Mouse (Mus musculus): Measurements from ENCODE around the gene H2-Q1.
"Not testable (repeated sequence)": the region's sequence is repeated elsewhere in the genome, so short reads cannot be mapped to it uniquely, and the experiment has no call there.

H2-Q1 gene

DNA sequence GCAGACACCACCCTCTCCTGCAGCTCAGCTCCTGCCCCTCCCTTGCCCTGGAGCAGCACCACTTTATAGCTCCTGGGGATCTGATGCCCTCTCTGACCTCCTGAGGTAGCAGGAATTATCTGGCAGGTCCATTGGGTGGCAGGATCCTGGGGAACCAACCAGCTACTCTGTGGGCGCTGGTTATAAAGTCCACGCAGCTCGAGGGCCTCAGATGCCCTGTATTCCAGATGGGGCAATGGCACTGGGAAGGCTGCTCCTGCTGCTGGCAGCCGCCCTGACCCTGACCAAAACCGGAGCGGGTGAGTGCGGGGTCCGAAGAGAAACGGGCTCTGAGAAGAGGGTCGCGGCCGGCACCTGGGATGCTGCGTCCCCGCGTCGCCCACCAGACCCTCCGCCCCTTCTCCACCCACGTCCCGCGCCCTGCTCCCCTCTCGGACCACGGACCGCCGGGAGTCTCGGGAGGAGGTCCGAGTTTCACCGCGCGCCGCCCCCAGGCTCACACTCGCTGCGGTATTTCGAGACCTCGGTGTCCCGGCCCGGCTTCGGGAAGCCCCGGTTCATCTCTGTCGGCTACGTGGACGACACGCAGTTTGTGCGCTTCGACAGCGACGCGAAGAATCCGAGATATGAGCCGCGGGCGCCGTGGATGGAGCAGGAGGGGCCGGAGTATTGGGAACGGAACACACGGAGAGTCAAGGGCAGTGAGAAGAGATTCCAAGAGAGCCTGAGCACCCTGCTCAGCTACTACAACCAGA is at the start of gene H2-Q1:
Gene H2-Q1, plus strand, starts transcription at position 79 of the 755 bp plus-strand sequence.
- in situ Hi-C loops (cut with MboI, MseI), result no loop called here

DNA sequence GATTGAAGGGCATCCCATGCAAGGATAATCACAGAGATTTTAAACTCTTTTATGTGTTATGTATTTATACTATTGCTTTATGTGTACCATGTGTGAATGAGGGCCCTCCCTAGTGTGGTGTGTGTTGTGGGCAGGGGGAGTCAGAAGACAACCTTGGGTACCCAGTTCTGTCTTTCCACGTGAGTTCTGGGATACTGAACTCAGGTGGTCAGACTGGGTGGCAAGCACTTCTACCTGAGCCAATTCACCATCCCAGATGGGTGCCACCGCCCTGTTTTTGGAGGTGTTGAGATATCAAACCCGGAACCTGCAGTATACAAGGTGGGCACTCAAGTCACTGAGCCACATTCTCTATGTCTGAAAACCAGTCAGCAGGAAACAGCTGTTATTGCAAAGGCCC is 48.0 kb upstream of the H2-Q1 start:
- in situ Hi-C loops (cut with MboI, MseI), result no loop called here

DNA sequence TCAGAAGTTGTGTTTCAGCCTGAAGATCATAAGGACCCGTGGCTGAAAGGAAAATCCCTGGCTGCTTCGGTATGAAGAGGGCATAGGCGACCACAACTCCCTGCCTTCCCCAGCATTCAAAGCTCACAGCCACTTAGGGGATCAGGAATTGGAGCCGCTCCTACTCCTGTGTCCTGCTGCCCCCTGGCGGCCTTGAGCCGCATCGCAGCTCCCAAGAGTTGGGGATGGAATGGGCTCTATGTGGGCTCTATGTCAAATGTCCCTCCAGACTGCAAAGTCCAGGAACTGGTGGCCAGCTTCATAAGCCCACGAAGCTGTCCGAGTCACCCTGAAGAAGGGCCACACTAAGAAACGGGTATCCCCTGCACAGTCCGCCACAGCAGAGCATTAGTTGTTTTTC is 45.4 kb upstream of the H2-Q1 start:
- in situ Hi-C loops (cut with MboI, MseI), result no loop called here

DNA sequence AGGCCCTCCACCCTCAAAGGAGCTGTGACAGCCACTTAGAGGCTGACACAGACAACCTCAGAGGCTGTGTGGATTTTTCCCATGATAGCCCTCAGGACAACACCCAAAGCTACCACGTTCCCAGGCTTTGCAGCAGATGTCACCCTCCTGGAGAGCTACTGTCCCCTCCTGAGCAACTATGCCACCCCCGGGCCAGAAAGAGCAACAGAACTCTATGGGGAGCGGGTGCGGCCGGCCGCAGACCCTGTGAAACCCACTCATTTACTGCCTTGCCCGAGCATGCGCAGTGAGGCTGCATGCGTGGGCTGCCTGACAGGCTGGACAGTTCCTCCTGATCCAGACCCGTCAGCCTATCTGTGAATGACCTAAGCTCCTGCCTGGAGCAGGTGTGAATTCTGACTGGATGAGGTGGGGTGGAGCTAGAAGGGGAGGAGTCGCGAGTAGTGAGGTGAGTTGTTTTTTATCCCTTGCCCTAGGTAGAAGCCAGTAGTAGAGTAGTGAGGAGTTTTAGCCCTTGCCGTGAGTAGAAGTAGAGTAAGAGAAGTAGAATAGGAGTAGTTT is 43.8 kb upstream of the H2-Q1 start:
- in situ Hi-C loops (cut with MboI, MseI), result no loop called here

DNA sequence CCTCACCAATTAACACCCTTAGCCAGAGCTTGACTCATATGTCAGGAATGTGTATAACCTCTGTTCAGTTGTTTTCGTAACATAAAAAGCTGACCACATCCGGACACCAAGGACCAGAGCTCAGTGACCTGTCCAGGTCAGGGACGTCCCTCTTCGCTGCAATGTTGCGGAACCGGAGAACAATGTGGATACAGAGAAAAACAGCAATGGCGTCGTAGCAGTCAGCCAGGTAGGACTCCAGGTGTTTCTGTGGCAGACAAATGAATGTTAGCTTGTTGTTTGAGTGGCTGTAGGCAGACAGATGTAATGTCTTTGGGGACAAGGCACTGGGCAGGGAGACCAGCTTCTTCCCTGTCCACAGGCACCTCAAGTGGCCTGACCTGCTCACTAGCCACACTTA is 42.2 kb upstream of the H2-Q1 start:
- in situ Hi-C loops (cut with MboI, MseI), result no loop called here

DNA sequence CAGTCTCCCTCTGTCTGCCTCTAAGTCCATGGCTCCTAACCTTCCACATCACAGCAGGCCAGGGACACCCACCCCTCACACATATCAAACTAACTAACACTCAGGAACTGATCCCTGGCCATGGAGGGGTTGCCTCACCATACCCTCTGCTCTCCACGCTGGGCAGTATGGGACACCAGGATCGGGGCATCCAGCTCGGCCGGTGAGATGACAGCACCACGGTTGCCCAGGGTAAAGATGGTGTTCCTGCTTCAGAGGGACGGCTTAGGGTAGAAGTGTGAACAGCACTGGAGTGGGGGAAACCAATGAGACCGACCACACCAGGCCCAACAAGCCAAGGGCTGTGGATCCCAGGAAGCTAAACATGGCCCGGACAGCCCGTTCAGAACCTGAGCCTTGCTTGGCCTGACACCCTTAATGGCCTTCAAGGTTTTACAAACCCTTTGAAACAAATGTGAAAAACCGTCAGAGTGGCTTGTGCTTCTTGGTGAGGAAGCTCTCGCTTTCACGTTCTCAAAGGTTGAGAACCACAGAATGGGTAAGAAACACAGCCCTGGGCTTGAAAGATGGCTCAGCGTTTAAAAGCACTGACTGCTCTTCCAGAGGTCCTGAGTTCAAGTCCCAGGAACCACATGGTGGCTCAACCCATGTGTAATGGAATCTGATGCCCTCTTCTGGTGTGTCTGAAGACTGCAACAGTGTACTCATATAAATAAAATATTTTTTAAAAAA is 41.1 kb upstream of the H2-Q1 start:
- in situ Hi-C loops (cut with MboI, MseI), result no loop called here

DNA sequence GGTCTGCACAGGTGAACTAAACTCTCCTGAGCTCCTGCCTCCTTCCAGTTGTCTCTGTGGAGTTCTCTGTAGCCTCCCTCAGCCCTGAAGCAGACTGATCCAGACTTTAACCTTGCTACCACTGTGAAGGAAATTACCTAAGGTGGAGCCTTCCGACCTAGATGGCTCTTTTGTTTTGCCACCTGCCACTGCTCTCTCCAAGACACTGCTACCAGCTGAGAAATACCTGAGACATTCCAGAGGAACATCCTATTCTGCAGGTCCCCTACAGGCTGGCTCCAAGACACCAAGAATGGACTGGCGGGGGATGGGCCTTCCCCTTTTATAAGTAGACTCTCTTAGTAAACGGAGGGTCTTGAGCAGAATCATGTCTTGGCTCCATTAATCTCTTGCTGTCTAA is 39.9 kb upstream of the H2-Q1 start:
- in situ Hi-C loops (cut with MboI, MseI), result no loop called here

DNA sequence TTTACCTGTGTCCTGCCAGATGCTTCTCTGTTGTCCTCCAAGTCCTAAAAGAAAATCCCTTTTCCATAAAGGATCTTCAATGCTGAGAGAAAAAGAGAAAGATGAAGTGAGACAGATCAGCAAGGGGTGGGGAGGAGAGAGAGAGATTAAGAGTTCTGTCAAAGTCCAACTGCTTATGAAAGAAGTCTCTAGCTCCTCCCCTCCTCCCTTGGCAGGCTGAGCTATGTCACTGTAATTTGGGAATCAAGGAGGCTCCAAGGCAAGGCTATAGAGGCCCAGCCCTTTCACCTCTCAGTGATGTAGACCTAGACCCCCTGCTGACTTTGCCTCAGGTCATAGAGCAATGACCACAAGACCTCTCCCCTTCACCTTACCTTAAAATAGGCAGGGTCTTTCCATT is 34.8 kb upstream of the H2-Q1 start:
- in situ Hi-C loops (cut with MboI, MseI), result no loop called here

DNA sequence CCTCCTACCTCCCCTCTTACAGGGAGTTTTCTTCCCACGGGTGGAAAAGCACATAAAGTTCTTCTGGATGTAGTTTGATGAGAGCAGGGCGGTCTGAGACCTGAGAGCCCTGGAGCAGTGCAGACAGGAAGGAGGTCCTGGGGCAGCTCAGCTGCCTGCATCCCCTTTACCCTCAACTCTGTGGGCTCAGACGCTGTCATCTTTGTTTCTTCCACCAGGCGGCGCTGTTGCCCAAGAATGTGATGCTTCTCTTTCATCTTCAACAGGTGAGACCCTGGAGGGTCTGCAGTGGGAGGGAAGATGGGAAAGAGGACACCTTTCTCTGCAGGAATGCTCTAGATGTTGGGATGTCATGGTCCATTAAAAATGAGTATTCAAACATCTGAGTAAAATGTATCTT is 24.4 kb upstream of the H2-Q1 start:
- in situ Hi-C loops (cut with MboI, MseI), result not testable (repeated sequence)

DNA sequence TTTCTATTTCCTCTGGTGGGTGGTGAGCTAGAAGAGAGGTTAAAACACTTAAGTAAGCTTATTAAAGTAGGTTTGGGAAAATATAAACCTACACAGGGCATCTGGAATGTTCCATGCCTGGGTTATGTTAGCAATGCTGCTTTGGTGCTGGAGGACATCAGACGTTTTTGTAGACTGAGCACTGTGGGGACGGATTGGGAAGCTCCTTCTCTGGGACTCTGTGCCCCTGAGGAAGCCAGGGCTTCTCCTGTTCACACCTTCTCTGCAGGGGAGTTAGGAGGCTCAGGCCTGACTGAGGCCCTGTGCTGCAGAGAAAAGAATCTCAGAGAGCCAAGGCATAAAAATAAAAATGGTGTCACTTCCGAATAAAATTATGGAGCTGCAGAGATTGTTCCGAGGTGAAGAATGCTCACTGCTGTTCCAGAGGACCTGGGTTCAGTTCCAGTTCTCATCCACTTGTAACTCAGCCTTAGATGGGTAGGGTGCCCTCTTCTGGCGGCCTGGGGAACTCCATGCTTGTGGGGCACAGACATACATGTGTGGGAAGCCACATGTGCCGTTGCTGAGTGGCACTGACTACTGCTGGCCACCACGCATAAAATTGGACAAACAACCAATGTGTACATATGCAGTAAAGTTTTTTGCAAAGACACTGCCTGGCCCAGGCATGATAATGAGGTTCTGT is 19.8 kb upstream of the H2-Q1 start:
- in situ Hi-C loops (cut with MboI, MseI), result not testable (repeated sequence)

DNA sequence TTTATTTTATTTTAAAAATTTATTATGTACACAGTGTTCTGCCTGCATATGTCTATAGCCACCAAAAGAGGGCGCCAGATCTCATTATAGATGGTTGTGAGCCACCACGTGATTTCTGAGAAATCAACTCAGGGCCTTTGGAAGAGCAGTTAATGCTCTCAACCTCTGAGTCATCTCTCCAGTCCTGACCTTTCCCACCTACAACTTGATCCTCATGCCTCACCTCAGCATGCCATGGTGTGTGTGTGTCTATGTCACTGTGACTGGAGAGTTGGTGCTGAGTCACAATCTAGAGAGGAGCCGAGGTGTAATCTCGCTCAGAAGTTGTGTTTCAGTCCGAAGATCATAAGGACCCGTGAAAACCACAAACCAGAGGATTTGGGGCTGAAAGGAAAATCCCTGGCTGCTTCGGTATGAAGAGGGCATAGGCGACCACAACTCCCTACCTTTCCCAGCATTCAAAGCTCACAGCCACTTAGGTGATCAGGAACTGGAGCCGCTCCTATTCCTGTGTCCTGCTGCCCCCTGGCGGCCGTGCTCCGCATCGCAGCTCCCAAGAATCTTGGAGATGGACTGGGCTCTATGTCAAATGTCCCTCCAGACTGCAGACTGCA is 18.5 kb upstream of the H2-Q1 start:
- in situ Hi-C loops (cut with MboI, MseI), result no loop called here

DNA sequence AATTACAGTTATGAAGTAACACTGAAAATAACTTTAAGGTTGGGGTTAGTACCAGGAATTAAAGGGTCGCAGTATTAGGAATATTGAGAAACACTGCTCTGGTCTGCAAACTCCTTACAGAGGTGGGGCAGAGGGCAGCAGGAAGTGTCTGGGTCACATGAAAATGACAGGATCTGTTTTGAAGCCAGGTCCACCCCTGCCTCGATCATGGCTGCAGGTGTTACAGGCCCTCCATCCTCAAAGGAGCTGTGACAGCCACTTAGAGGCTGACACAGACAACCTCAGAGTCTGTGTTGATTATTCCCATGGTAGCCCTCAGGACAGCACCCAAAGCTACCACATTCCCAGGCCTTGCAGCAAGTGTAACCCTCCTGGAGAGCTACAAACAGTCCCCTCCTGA is 16.9 kb upstream of the H2-Q1 start:
- in situ Hi-C loops (cut with MboI, MseI), result no loop called here

DNA sequence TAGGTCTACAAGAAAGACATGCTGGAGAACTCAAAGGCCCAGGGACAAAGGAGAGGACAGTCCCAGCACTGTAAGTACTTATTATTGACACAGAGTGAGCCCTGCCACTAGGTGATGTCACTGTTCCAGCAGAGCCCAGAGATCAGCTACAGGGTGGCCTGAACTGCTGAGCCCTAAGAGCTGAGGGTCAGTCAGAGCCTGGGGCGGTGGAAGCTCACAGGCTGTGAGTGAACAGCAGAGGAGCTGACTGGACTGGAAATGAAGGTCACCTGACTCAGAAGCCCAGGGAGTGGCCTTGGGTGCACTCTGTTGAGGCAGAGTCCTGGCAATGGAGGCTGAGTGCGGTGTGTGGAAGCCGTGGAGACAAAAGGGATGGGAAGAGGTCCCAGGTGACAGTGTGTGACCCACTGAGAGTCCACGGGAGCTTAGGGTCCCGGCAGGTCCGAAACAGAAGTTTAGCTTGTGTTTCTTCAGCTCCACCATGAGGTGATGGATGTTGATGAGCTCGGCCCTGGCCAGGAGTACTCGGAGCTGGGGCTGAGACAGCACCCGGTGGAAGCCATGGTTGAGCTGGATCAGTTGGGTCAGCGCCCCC is 16.4 kb upstream of the H2-Q1 start:
- in situ Hi-C loops (cut with MboI, MseI), result no loop called here

DNA sequence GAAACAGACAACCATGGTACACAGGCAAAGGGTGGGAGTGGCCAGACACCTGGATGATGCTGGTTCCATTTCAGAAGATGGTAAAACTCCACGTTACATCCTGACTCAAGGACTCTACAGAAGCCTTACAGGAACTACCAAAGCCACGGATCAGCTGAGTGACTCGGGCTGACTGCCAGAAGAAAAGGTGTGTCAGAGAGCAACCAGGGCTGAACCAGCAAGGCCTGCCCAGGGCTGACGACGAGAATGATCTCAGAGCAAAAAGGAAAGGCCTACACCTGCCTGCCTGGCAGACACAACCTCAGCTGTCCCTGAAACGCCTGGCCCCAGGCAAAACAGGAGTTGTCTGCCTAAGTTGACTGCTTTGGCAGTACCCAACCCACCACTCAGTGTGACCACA is 15.7 kb upstream of the H2-Q1 start:
- in situ Hi-C loops (cut with MboI, MseI), result no loop called here

DNA sequence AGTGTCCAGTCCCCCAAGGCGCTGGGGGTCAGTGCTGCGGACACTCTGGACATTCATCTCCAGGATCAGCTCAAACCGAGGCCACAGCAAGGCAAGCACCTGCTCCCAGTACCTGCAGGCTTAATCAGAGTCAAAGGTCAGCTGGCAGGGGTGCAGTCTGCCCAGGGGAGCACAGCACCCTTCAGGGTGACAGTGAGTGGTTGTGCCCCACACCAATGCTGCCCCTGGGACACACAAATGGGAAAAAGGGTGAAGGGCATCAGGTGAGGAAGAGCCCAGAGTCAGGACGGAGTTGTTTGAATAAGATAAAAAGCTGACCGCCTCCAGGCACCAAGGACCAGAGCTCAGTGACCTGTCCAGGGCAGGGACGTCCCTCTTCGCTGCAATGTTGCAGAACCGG is 15.3 kb upstream of the H2-Q1 start:
- in situ Hi-C loops (cut with MboI, MseI), result not testable (repeated sequence)

DNA sequence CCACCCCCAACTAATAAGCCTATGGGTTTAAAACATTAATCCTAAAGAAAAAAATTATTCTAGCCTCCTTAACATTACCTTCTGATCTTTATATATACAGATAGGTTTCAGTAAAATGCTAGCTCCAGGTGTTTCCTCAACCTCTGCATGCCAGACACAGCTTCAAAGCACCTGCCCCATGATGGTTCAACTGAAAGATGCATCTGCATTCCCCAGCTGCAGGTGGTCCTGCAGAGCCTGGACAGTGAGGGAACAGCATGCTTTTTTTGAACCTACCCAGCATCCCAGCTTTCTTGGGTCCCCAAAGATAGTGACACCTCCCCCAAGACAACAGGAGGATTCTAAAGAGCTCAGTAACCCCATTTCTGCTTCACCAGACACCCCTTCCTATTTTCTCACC is 1.5 kb upstream of the H2-Q1 start:
- in situ Hi-C loops (cut with MboI, MseI), result no loop called here

DNA sequence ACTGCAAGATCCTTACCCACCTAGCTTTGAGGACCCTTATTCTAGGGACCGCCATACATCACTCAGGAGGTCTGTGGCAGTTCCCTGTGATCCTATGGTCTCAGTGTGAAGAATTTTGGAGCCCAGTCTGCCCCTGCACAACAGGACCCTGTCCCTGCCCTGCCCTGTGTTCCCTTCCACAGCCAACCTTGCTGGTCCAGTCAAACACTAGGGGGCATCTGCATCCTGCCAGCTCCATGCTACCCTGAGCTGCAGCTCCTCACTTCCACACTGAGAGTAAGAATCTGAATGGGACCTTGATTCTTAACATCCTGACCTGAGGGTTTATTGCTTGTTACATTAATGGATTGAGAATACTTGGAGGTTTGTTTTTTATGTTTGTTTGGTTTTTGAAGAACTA is 4.9 kb downstream of the H2-Q1 start:
- in situ Hi-C loops (cut with MboI, MseI), result not testable (repeated sequence)

DNA sequence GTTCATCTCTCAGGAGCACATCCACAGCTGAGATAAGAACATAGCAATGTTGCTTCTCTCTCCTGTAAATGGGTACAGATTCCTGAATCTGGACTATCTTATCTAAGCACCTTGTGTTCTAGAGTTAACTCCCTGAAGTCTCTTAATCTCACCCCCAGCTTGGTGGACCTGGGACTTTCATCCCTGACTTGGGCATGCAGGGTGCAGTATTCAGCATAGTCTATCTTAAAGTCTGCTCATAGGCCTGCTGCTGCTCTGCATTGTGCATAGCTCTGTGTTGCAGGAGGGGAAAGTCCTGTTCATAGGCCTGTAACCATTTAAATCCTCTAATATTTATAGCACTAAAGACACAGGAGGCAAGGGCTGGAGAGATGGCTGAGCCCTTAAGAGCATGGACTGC is 5.8 kb downstream of the H2-Q1 start:
- in situ Hi-C loops (cut with MboI, MseI), result not testable (repeated sequence)

DNA sequence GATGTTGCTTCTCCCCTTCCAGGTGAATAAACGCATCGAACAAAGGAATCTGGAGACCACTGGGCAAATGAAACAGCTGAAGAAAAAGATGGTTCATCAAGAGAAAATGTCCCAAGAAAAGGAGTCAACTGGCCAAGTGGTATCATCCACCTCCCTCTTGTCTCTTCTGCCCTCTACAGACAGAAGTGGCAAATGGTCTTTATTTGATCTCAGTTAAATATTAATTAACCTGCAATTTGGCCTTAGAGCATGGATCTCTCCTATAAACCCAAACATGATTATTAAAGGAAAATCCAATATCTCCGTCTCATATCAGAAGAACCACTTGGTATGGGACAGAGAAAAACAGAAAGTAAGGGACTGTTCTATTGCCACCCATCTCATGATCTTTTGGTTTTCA is 9.5 kb downstream of the H2-Q1 start:
- in situ Hi-C loops (cut with MboI, MseI), result loop anchor here (10.0 kb wide), 1 partner anchor 125 kb away; no protein-coding TSS in a partner anchor

DNA sequence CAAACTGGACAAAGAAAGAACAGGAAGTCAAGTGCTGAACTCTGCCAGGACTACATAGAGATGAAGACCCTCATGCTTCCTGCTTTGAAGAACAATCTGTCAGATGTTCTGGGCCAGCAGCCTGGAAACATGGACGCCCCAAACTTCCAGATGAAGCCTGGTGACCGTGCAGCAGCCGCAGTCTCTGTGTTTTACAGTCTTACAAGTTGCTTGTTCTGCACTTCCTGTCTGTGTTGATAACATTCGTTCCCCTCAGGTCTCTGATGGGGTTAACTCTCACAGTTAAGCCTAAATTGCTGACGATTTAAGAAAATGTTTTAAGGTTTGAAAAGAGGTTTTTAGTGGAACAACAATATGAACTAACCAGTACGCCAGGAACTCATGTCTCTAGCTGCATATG is 11.3 kb downstream of the H2-Q1 start:
- in situ Hi-C loops (cut with MboI, MseI), result loop anchor here (10.0 kb wide), 1 partner anchor 123 kb away; no protein-coding TSS in a partner anchor

DNA sequence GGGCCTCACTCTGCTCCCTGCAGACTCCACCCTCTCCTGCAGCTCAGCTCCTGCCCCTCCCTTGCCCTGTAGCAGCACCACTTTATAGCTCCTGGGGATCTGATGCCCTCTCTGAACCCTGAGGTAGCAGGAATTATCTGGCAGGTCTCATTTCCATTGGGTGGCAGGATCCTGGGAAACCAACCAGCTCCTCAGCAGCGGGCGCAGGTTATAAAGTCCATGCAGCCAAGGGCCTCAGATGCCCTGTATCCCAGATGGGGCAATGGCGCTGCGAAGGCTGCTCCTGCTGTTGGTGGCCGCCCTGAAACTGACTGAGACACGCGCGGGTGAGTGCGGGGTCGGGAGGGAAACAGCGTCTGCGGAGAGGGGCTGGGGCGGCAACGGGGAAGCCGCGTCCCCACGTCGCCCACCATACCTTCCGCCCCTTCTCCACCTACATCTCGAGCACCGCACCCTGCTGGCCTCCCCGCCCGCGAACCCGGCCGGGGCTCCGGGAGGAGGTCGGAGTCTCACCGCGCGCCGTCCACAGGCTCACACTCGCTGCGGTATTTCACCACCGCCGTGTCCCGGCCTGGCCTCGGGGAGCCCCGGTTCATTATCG is 22.0 kb downstream of the H2-Q1 start, which contains the start of gene H2-Q2:
Gene H2-Q2, plus strand, starts transcription at position 172 of the 601 bp plus-strand sequence.
- in situ Hi-C loops (cut with MboI, MseI), result no loop called here

All from regulatory T cell (primary cell).